Mouse (Mus musculus) stomach, postnatal 0 days (tissue): ENCODE measurements at regions not wholly inside any gene's neighbourhood (a gene's known extent, or its start where the extent isn't known, plus 50 kb on each side); places are given as distances from the start of the nearest gene placed in this dataset.

ENCODE experiments used
- CTCF ChIP-seq: IDR thresholded peaks from 2 replicates; pipeline ENCODE4 v1.5.1; 2016; ENCODE audit warnings: antibody characterized with exemption, low read depth, mild to moderate bottlenecking, moderate library complexity
- EP300 ChIP-seq: optimal IDR thresholded peaks from 2 replicates; pipeline ENCODE3; 2016; ENCODE audit warnings: antibody characterized with exemption

GRCm38 (mm10) chr6:31933956-31934355 lies 116.1 kb upstream of the 1700012A03Rik start:
- no peak for TF ChIP-seq CTCF
- no peak for TF ChIP-seq EP300
